Mouse (Mus musculus): ENCODE data around the gene Ajap1.

- TF ChIP-seq POLR2A (IDR thresholded peaks at IDR 0.05; ENCODE audit: borderline replicate concordance, insufficient read depth, low read length), result no peak
- TF ChIP-seq CTCF (IDR thresholded peaks at IDR 0.05; ENCODE audit: borderline replicate concordance, insufficient read depth, low read depth, low read length), result no peak
These were observed 121.6 kb downstream of the Ajap1 start for GRCm38 (mm10) chr4:153360868-153361545.
